Mouse (Mus musculus) heart, adult 2 months (tissue): ENCODE results near the gene Tmem107. TPM values are rescaled to one million over a fixed set of nuclear protein-coding genes. Genes with fewer than 3 reads are reported as not detected.

Experiments
- DNase-seq, 2 experiments: peaks; one replicate each; pipeline ENCODE4 v3.0.0; 2021
- H3K27ac ChIP-seq: fragments of 200-600 bp; 2 replicates; pipeline ENCODE4 v1.8.1; 2022
- H3K27me3 ChIP-seq: fragments of 200-500 bp; 2 replicates; pipeline ENCODE4 v1.6.1; 2012; ENCODE audit warnings: mild to moderate bottlenecking, low read length, inconsistent platforms, mixed read lengths; ENCODE audit not compliant: control insufficient read depth, insufficient read depth
- H3K36me3 ChIP-seq: fragments of 200-500 bp; 2 replicates; pipeline ENCODE4 v1.6.1; 2012; ENCODE audit warnings: low read length, inconsistent platforms; ENCODE audit not compliant: control insufficient read depth, insufficient read depth
- H3K4me1 ChIP-seq: fragments of 200-500 bp; 2 replicates; pipeline ENCODE4 v1.6.1; 2011; ENCODE audit warnings: low read length; ENCODE audit not compliant: control insufficient read depth, insufficient read depth
- H3K4me3 ChIP-seq: fragments of 200-600 bp; 2 replicates; pipeline ENCODE4 v1.8.1; 2022
- H3K79me2 ChIP-seq: fragments of 200-500 bp; replicated peaks from 2 replicates; pipeline ENCODE4 v1.6.1; 2012; ENCODE audit warnings: mild to moderate bottlenecking, inconsistent platforms, low read length, moderate library complexity, mixed read lengths; ENCODE audit not compliant: control insufficient read depth, insufficient read depth
- H3K9ac ChIP-seq: fragments of 200-500 bp; 2 replicates; pipeline ENCODE4 v1.6.1; 2012; ENCODE audit warnings: low read depth, mild to moderate bottlenecking, control low read depth, inconsistent platforms, low read length, mixed read lengths
- CTCF ChIP-seq: fragments of 200-600 bp; IDR thresholded peaks from 2 replicates; pipeline ENCODE4 v1.8.1; 2022; ENCODE audit warnings: antibody characterized with exemption, mild to moderate bottlenecking, moderate library complexity
- EP300 ChIP-seq: fragments of 200-500 bp; IDR thresholded peaks from 2 replicates; pipeline ENCODE4 v1.6.1; 2011; ENCODE audit warnings: low read depth, low read length, control low read depth; ENCODE audit not compliant: insufficient read depth
- POLR2A ChIP-seq: fragments of 200-500 bp; IDR thresholded peaks from 2 replicates; pipeline ENCODE4 v1.6.1; 2011; ENCODE audit warnings: mild to moderate bottlenecking, low read depth, low read length, control low read depth; ENCODE audit not compliant: insufficient read depth
- WGBS: fragments of 180-500 bp; shearing (Covaris S2); methylation state at CpG from one replicate; pipeline ENCODE4 v1.1.7; 2018; 5-methylcytosine and 5-hydroxymethylcytosine counted together
- intact Hi-C: fragments of 180-260 bp; cut with DNase I; formaldehyde crosslinking; loops from one replicate; pipeline ENCODE4 v1.15.1; 2025
- polyA plus RNA-seq: library from polyadenylated mRNA; depleted of rRNA; stranded (reverse); fragments of >200 nt; gene quantifications from 2 replicates; pipeline ENCODE4 v1.2.3, GENCODE M21; 2012
- total RNA-seq, 2 experiments: library from RNA; stranded (reverse); gene quantifications; 2 replicates each; pipeline ENCODE4 v1.2.3; 2021

The Tmem107 gene
- total and polyA plus RNA-seq, 3 experiments: 5.6 to 15.9 (median 6.6) TPM

DNA sequence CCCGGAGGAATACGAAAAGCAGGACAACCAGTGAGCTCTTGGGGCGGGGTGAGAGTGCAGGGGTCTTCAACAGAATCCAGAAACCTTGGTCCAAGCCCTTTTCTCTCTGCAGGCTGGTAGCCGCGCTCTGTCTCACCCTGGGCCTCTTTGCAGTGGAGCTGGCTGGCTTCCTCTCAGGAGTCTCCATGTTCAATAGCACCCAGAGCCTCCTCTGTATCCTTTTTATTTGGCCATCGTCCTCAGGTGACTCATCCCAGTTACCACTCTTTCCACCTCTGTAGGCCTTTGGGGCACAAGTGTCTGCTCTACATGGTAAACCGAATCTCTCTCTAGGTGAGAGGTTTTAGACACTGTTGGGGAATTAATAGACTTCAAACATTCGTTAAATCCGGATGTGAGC, 656 bp downstream of the Tmem107 start:
- no peak for DNase-seq
- H3K4me1 ChIP-seq: peaks cover 13% of the 10 kb centered on the region
- H3K4me3 ChIP-seq: peak overlapping the region; percentile 67
- peak overlapping the region; percentile 89 for H3K27ac ChIP-seq
- H3K9ac ChIP-seq: peak overlapping the region; percentile 62
- intact Hi-C loops: no loop called here
- TF ChIP-seq CTCF: no peak
- TF ChIP-seq EP300: no peak
- no peak for TF ChIP-seq POLR2A
- 37% methylated on average over 9 of the region's 9 CpGs for WGBS
- H3K27me3 ChIP-seq: no peaks in the 10 kb centered on the region
- H3K36me3 ChIP-seq: no peaks in the 10 kb centered on the region
- H3K79me2 ChIP-seq: no peaks in the 10 kb centered on the region

DNA sequence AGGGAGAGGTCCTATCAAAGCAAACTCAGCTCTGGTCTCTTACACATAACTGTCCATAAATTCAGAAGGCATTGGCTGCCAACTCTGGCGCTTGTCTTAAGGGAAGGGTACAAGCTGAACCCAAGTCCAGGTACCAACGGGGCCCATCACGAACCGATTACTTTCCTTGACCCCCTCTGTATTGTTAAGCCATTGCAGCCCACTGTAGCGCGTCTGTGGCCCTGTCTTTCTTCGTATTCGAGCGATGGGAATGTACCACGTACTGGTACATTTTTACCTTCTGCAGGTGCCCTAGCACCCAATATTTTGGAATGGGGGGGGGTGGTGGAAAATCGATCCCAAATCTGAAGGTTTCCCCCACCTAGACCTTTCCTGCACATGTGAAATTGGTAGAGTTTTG, 1.6 kb downstream of the Tmem107 start:
- Histone ChIP-seq H3K36me3 (no peaks in the 10 kb centered on the region), H3K27ac (no peak overlapping the region), H3K79me2 (no peaks in the 10 kb centered on the region), H3K4me1 (peaks cover 8% of the 10 kb centered on the region), H3K9ac (no peak overlapping the region), H3K27me3 (no peaks in the 10 kb centered on the region), H3K4me3 (no peak overlapping the region)
- TF ChIP-seq EP300 (no peak), POLR2A (no peak), CTCF (no peak)
- 85% methylated on average over 11 of the region's 11 CpGs for WGBS
- no peak for DNase-seq
- intact Hi-C loops: loop anchor here (2.0 kb wide), 1 partner anchor 17 kb away; the partner anchor contains the start of gene Vamp2

GRCm38 (mm10) chr11:69072666-69073064, 2.1 kb downstream of the Tmem107 start:
- Histone ChIP-seq H3K9ac (peak overlapping the region; percentile 73), H3K36me3 (no peaks in the 10 kb centered on the region), H3K4me1 (peaks cover 6% of the 10 kb centered on the region), H3K4me3 (peak overlapping the region; percentile 44; the same call in 1 of the 2 replicates), H3K27me3 (no peaks in the 10 kb centered on the region), H3K27ac (peak overlapping the region; percentile 95), H3K79me2 (no peaks in the 10 kb centered on the region)
- intact Hi-C loops: loop anchor here (2.0 kb wide), 1 partner anchor 16 kb away; the partner anchor contains the start of gene Vamp2
- WGBS: 12% methylated on average over 9 of the region's 9 CpGs
- TF ChIP-seq POLR2A (no peak), EP300 (no peak), CTCF (no peak)
- no peak for DNase-seq

DNA sequence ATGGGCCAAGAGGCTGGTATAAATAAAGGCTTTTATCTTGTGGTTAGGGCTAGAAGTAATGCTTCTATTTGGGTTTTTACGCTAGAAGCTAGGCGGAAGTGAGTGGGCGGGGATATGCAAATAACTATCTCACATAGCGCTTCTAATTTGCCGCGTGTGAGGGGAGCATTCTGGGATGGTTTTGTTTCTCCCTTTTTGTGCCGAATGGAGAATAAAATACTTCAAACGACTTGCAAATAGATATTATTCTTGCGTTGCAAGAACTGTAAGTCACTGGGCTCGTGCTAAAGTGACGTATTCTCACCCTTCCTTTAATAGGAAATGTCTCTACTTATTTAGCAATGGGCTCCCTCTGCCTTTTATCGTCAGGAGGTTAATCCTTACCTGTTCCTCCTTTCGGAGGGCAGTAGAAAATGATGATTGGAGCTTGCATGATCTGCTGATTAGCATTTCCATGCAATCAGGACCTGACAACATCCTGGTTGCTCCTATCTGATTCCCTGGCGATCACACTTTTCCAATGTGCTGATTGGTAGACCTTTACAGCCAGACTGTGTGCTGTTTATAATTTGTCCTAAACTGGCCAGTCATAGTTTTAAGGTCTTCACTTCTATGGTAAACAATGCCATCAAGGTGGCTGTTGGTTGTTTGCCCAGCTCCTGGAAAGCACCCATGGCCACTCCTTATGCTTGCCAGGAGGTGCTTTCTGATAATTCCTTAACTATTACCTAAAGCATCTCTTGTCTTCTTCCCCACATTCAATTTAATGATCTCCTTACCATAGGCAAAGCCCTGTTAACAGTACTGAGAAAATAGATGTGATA, 2.7 kb downstream of the Tmem107 start:
- peak overlapping the region; percentile 95 for H3K27ac ChIP-seq
- intact Hi-C loops: loop anchor here (2.0 kb wide), 1 partner anchor 16 kb away; the partner anchor contains the start of gene Vamp2
- TF ChIP-seq EP300 (no peak), POLR2A (peak; percentile 97), CTCF (peak; percentile 53)
- H3K4me1 ChIP-seq: peaks cover 4% of the 10 kb centered on the region
- no peaks in the 10 kb centered on the region for H3K36me3 ChIP-seq
- no peaks in the 10 kb centered on the region for H3K27me3 ChIP-seq
- H3K79me2 ChIP-seq: no peaks in the 10 kb centered on the region
- peak overlapping the region; percentile 90 for H3K9ac ChIP-seq
- peak; percentile 74 to 85 for DNase-seq
- H3K4me3 ChIP-seq: peak overlapping the region; percentile 44
- 2% methylated on average over 14 of the region's 14 CpGs for WGBS

DNA sequence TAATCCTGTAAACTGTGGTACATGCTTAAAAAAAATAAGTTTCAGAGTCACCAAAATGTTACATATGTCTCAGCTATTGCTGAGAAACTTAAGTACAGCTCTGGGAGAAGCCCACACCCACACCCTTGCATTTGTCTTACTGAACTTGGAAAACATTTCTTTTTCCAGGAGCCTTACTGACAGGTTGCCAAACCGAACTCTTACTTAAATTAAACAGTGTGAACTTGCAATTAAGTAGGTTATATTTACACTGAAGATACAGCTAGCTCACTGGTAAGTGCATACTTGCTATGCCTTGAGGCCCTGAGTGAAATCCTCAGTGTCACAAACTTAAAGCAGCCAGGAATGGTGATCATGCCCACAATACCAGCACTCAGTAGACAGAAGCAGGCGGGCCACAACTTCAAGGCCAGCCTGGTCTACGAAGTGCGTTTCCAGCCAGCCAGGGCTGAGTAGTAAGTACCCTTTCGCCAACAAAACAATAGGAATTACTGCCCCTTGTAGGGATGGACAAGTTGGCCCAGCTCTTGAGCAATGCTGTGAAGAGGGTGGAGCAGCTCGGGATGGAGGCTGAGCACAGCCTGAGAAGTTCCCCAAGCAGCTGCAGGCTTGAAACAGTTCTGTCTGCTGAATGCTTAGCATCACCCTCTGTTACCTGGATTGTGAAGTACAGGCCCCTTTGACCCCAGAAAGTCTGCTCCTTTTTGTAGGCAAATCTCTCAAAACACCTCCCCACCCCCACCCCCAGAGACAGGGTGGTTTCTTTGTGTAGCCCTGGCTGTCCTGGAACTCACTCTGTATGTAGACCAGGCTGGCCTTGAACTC, 3.6 kb downstream of the Tmem107 start:
- no peak for TF ChIP-seq POLR2A
- no peak for TF ChIP-seq CTCF
- no peak for TF ChIP-seq EP300
- Histone ChIP-seq H3K79me2 (no peaks in the 10 kb centered on the region), H3K27me3 (no peaks in the 10 kb centered on the region), H3K36me3 (no peaks in the 10 kb centered on the region), H3K9ac (0 out of 2 replicates have a peak overlapping the region, but pooled peaks have one; percentile 19), H3K27ac (peak overlapping the region; percentile 95), H3K4me1 (peaks cover 4% of the 10 kb centered on the region), H3K4me3 (no peak overlapping the region; the same call in 1 of the 2 replicates)
- intact Hi-C loops: loop anchor here (2.0 kb wide), 1 partner anchor 15 kb away; the partner anchor contains the start of gene Vamp2
- WGBS: 50% methylated on average over 6 of the region's 6 CpGs
- no peak for DNase-seq
